Mouse (Mus musculus) cerebellum, adult 2 months (tissue): ENCODE measurements around the gene Mcrip1.

ENCODE experiments used
- CTCF ChIP-seq: fragments of 200-500 bp; IDR thresholded peaks from 2 replicates; pipeline ENCODE4 v1.5.1; 2011; ENCODE audit warnings: low read depth, mild to moderate bottlenecking, control low read depth, low read length, moderate library complexity, borderline replicate concordance; ENCODE audit not compliant: insufficient read depth
- POLR2A ChIP-seq: fragments of 200-500 bp; IDR thresholded peaks from 2 replicates; pipeline ENCODE4 v1.6.1; 2011; ENCODE audit warnings: low read length, control low read depth, borderline replicate concordance; ENCODE audit not compliant: insufficient read depth

DNA sequence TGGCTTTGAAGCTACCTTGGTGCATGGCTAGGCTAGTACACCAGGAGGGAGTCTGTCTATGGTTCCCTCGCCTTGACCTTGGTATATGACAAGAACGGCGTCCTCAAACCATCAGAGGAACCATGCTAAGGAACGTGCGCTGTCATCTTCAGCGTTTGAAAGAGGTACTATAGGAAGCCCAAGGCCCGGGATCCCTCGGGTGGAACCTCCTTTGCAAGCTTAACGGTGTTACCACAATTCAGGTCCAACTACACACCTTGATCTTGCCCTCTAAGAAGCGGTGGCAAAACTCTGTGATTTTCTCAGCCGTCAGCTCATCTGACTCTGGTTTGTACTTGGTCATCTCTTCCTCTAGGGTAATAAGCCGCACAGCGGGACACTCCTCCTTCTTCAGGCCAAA, 13.4 kb upstream of the Mcrip1 start:
- TF ChIP-seq CTCF: no peak
- TF ChIP-seq POLR2A: no peak
